Mouse (Mus musculus) telencephalon, adult 2 months (tissue): ENCODE data around the gene Plagl1.

Experiments
- DNase-seq: peaks from one replicate; pipeline ENCODE4 v3.0.0-alpha.2; 2011; ENCODE audit warnings: low read depth, low spot score

Plagl1 gene

GRCm38 (mm10) chr10:13082459-13082858 lies 22.2 kb downstream of the Plagl1 start:
- DNase-seq: no peak

GRCm38 (mm10) chr10:13090596-13091424 lies 30.5 kb downstream of the Plagl1 start:
- DNase-seq: peak; percentile 62

GRCm38 (mm10) chr10:13092996-13093395 lies 32.7 kb downstream of the Plagl1 start:
- DNase-seq: no peak

GRCm38 (mm10) chr10:13098895-13099294 lies 38.6 kb downstream of the Plagl1 start:
- no peak for DNase-seq

- DNase-seq: no peak
Observed at GRCm38 (mm10) chr10:13100061-13100648, 39.9 kb downstream of the Plagl1 start.

- no peak for DNase-seq
Observed at GRCm38 (mm10) chr10:13102360-13102759, 42.1 kb downstream of the Plagl1 start.

- DNase-seq: no peak
Observed at GRCm38 (mm10) chr10:13103838-13104237, 43.5 kb downstream of the Plagl1 start.

- no peak for DNase-seq
Observed at GRCm38 (mm10) chr10:13106909-13107624, 46.8 kb downstream of the Plagl1 start.

GRCm38 (mm10) chr10:13108021-13108548 lies 47.8 kb downstream of the Plagl1 start:
- no peak for DNase-seq

GRCm38 (mm10) chr10:13108847-13109246 lies 48.5 kb downstream of the Plagl1 start:
- no peak for DNase-seq

- no peak for DNase-seq
Observed at GRCm38 (mm10) chr10:13109781-13110180, 49.5 kb downstream of the Plagl1 start.

GRCm38 (mm10) chr10:13112849-13113248 lies 52.5 kb downstream of the Plagl1 start:
- no peak for DNase-seq

GRCm38 (mm10) chr10:13113641-13114040 lies 53.3 kb downstream of the Plagl1 start:
- DNase-seq: no peak

- DNase-seq: no peak
Observed at GRCm38 (mm10) chr10:13115030-13115429, 54.7 kb downstream of the Plagl1 start.

- no peak for DNase-seq
Observed at GRCm38 (mm10) chr10:13116706-13117665, 56.7 kb downstream of the Plagl1 start.

- DNase-seq: no peak
Observed at GRCm38 (mm10) chr10:13118024-13118769, 57.9 kb downstream of the Plagl1 start.

- no peak for DNase-seq
Observed at GRCm38 (mm10) chr10:13118770-13119102, 58.4 kb downstream of the Plagl1 start.

GRCm38 (mm10) chr10:13119300-13119699 lies 59.0 kb downstream of the Plagl1 start:
- no peak for DNase-seq

GRCm38 (mm10) chr10:13125811-13126210 lies 65.5 kb downstream of the Plagl1 start:
- DNase-seq: no peak

GRCm38 (mm10) chr10:13127335-13127734 lies 67.0 kb downstream of the Plagl1 start:
- DNase-seq: no peak
